Mouse (Mus musculus) telencephalon, adult 2 months (tissue): ENCODE measurements at regions not wholly inside any gene's neighbourhood (a gene's known extent, or its start where the extent isn't known, plus 50 kb on each side); places are given as distances from the start of the nearest gene placed in this dataset.

Experiments used
- DNase-seq: peaks from one replicate; pipeline ENCODE4 v3.0.0-alpha.2; 2011; ENCODE audit warnings: low read depth, low spot score

- no peak for DNase-seq
Observed at GRCm38 (mm10) chr14:48053151-48053550, 67.5 kb upstream of the Peli2 start.

- DNase-seq, result no peak
Observed at GRCm38 (mm10) chr14:48054719-48055118, 65.9 kb upstream of the Peli2 start.

- no peak for DNase-seq
Observed at GRCm38 (mm10) chr14:48055861-48056260, 64.8 kb upstream of the Peli2 start.

GRCm38 (mm10) chr14:48058234-48058868 is 62.3 kb upstream of the Peli2 start:
- DNase-seq, result no peak

- DNase-seq, result peak; percentile 55
Observed at GRCm38 (mm10) chr14:48059664-48060455, 60.8 kb upstream of the Peli2 start.

GRCm38 (mm10) chr14:48068641-48069040 is 52.0 kb upstream of the Peli2 start:
- no peak for DNase-seq
